Mouse (Mus musculus) spleen, embryonic (tissue): ENCODE measurements around the gene Gm4559.
"Not testable (repeated sequence)": the region's sequence is repeated elsewhere in the genome, so short reads cannot be mapped to it uniquely, and the experiment has no call there.

Source experiments
- CTCF ChIA-PET: fragments of 350-600 bp; sonication (Branson Sonifier 250); formaldehyde crosslinking; loops from one replicate; lab custom pipeline; 2022; lab: Charles Lee

Gene Gm4559

GRCm38 (mm10) chr7:142279291-142279690 lies 5.1 kb upstream of the Gm4559 start:
- CTCF ChIA-PET: not testable (repeated sequence)

GRCm38 (mm10) chr7:142278183-142278582 lies 4.0 kb upstream of the Gm4559 start:
- CTCF ChIA-PET: interaction anchor here (0.6 kb wide), 1 partner anchor 382 kb away, joined by 5 read pairs; no protein-coding TSS in a partner anchor

GRCm38 (mm10) chr7:142258254-142258653 lies 15.9 kb downstream of the Gm4559 start, which contains the start of gene Gm2431:
Gm2431 (minus strand) TSS chr7:142258354.
- CTCF ChIA-PET: not testable (repeated sequence)

GRCm38 (mm10) chr7:142255517-142255916 lies 18.6 kb downstream of the Gm4559 start:
- CTCF ChIA-PET: no interaction called here

- CTCF ChIA-PET: no interaction called here
Measured at GRCm38 (mm10) chr7:142249824-142250223, 24.3 kb downstream of the Gm4559 start.

- CTCF ChIA-PET: no interaction called here
Measured at GRCm38 (mm10) chr7:142240978-142241377, 33.2 kb downstream of the Gm4559 start, which contains the start of gene Gm40460. Gm40460 (minus strand) TSS chr7:142241078.

- CTCF ChIA-PET: no interaction called here
Measured at GRCm38 (mm10) chr7:142231540-142231939, 42.6 kb downstream of the Gm4559 start.

GRCm38 (mm10) chr7:142229871-142230270 lies 44.3 kb downstream of the Gm4559 start, which contains the start of gene Krtap5-5:
Krtap5-5 (minus strand) TSS chr7:142229971.
- CTCF ChIA-PET: interaction anchor here (0.6 kb wide), 1 partner anchor 387 kb away, joined by 6 read pairs; no protein-coding TSS in a partner anchor

- CTCF ChIA-PET: no interaction called here
Measured at GRCm38 (mm10) chr7:142224518-142224917, 49.6 kb downstream of the Gm4559 start.
